Mouse (Mus musculus) R1 (cell line): ENCODE measurements around the gene Ankra2.

Source experiments
- DNase-seq: peaks from one replicate; pipeline ENCODE4 v3.0.0-alpha.2; 2018; ENCODE audit warnings: low read depth, low spot score

Ankra2 gene

DNA sequence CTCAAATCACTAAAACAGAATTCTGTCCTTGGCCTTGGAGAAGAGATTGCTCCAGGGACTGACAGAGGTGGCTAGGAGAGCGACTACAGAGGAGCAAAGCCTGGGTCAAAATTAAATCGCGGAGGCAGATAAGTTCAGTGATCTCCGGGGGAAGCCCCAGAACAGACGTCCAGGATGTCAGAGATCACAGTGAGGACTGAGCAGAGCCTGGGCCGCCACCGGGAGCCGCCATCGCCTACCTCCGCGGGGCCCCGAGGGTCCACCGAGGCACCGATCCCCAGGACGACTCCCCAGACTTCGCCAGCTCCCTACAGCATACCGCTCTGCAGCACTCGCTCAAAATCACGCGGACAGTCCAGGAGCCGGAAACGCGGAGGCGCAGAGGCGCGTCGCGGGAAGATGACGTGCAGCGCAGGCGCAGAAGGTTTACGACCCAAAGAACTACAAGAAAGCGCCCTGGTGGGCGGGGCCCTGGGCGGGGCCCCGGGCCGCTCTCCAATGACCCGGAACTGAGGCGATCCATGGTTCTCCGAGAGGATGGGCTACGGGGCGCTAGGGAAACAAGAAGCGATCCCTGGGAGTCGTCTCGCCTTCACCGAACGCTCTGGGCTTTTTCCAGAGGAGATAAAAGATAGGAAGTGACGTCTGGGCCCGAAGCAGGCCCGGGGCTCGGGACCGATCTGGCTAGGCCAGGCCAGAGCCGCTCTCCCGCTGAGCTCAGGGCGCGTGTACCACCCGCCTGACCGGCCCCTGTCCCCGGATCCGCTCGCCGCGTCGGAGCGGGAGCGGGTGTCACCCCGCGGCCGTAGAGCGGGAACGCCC is at the start of gene Ankra2, which contains the start of gene Utp15:
TSS of gene Ankra2 (plus strand) at position 439 of the 822 bp plus-strand sequence.
TSS of gene Utp15 (minus strand) at position 406 of the 822 bp plus-strand sequence.
- DNase-seq: peak; percentile 98

DNA sequence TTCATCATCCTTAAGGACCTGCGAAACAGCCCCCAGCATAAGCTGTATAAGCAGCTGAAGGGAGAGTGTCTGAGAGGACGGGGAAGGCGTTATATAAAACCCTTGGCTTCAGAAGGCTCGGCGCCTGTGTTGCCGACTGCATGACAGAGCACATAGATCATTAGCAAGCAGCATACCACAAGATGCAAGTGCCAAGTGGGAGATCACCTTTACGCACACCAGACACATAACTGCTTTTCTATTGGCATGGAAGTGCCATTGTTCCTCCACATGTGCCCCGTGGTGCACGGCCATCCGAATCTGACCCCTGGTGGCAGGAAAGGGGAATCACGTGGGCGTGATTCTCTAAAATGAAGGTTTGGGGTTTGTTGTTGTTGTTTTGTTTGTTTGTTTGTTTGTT is 40.0 kb upstream of the Ankra2 start:
- DNase-seq: peak; percentile 67

DNA sequence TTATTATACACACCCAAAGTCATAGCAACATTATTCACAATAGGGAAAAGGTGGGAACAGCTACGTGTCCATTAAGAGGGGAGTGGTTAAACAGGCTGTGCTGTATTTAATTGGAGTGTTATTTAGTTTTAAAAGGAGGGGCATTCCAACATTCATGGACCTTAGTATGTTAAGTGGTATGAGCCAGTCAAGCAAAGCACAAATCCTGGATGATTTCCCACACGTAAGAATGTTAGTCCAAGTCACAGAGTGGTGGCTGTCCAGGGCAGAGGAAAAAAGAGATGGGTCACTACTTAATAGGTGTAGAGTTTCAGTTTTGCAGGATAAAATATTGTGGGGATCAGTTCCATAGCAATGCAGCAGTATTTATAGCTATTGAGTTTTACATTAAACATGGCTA is 36.6 kb upstream of the Ankra2 start:
- DNase-seq: no peak

DNA sequence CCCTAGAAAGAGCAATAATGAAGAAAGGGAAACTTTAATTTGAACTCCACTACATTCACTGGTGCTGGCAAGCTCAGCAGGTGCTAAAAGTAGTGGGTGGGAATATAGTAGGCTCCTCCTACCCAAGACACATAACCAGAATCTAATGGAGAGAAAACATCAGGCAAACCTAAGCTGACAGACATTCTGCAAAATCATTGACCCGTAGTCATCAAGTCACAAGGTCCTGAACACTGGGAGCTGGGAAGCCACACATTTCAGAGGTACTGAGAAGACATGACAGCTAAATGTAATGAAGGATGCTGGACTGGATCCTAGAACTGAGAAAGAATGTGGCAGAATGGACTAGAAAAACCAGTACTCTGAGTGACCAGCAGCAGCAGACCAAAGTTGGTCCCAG is 32.4 kb upstream of the Ankra2 start:
- no peak for DNase-seq

DNA sequence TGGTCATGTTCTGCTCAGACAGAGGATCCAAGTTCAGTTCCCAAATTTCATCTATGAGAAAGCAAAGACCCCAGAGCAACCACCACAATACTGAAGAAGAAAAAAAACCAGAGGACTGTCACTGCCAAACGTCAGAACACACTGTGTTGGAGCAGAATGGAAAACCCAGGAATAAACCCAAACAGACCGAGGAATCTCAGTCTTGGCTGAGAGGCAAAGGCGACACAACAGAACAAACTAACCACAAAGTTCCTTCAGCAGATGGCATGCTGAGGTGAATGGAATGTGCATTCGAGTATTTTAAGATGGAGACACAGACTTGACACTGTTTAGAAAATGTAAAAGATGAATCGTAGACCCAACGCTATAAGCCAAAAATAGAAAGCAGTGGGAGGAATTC is 27.4 kb upstream of the Ankra2 start:
- DNase-seq: no peak

DNA sequence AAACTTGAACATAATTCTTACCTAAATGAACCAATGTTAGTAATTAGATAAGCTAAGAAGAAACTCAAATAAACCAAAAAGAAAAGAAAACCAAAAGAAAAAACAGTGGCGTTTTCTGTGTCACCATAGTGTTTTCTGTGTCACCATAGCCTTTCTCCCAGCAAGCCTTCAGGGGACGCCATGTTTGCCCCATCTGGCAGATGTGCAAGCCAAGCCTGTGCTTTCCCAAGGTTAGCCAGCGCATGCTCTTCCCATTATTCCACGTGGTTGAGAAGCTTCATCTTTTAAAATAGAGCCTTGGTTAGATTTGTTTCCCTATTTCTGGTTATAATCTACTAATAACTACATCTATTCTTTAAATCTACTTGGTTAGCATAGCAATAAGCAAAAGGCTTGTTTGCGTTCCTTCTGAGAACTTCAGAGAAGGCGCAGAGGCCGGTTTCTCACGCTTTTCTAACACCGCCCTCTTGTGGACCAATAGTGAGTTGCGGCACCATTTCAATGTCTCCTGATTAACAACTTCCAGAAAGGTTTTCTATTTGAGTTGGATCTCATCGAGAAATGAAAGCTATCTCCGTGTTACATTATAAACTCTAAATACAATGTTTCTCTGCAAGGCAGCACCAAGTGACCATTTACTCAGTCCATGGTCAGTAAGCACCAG is 22.8 kb upstream of the Ankra2 start:
- peak; percentile 75 for DNase-seq

DNA sequence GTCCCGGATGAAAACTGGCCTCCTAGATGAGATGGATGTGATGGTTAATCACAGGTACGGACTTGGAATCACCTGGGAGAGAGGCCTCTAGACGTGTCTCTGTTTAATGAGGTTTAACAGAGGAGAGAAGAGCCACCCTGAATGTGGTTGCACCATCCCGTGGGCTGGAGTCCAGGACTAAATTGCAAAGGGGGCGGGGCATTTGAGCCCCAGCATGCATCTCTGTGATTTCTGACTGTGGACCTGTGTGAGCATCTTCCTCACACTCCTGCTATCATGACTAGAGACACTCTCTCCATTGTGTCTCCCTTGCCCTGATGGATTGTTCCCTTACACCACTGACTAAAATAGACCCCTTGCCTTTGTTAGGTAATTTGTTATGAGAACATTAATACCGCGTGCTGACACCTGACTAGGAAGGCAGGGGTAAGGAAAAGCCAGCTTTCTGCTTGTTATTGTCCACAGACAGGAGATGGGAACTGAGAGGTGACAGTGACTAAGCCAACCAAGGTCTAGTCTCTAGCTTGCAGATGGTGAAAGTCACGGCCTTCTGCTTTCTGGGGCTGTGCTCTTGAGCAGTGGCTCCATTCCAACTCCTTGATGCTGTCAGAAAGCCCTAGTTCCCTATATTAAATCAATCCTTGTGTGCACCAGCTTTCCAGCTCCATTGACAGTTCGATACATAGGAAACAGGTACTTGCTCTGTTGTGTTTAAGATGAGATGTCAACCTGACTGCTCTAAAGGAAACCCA is 21.2 kb upstream of the Ankra2 start:
- DNase-seq: no peak

DNA sequence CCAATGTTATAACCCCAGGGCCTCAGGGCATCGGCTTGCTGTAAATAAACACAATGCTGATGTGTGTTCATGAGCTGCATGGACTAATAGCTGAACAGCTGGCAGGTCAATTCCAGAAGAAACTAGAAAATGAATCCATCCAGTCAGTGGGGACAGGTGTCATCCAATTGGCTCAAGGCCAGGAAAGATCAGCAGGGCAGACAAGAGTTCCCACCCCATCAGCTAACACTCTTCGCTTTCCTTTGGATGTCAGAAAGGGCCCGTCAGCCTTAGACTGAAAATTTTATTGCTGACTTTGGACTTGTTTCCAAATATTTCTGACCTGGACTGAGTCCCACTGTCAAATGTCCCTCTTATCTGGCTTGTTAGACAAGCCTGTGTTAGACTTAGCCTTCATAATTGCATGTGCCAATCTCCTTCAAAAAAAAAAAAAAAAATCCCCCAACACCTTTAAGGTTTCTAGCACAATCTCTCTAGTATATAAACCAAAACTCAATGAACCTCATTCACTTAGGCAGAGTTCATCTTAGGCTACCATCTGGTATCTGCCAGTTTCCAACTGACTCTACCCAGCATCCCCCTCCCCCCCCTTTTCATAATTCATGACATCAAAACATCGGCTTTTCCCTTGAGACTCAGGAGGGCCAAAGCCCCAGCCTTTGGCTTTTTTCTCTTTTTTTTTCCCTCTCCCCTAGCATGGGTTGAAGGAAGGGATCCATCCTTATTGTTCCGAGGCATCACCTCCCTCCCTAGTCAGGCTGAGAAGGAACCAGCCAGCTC is 18.1 kb upstream of the Ankra2 start:
- no peak for DNase-seq

DNA sequence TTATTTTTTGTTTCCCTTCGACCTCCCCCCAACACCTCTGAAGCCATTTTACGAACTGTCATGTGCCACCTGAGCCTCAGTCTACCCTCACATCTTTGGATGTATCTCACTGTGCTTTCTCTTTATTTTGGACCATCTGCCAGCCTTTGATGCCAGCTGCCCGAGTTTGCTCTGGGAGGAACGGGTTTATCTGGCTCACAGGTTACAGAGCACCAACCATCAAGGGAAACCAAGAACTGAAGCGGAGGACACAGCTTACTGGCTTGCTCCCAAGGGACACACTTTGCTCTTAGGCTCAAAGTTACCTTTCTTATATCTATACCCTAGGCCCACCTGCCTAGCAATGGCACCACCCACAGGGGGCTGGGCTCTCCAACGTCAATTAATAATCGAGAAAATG is 17.5 kb upstream of the Ankra2 start:
- DNase-seq: no peak

DNA sequence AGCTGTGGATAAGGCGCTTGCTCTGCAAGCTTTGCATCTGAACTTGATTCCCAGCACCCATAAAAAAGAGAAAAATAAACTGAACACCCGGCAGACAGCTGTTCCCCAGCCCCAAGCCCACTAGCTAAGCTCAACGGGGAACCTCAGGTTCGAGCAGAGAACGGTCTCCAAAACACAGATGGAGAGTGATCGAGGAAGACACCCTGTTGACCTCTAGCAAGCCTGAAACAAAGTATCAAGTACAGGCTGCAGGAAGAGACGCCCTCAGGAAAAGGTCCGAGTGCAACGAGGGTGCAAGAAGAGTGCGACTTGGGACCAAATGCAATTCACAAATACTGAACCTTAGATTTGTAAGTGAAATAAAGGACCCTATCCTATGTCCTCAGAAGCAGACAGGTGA is 13.3 kb upstream of the Ankra2 start:
- no peak for DNase-seq

DNA sequence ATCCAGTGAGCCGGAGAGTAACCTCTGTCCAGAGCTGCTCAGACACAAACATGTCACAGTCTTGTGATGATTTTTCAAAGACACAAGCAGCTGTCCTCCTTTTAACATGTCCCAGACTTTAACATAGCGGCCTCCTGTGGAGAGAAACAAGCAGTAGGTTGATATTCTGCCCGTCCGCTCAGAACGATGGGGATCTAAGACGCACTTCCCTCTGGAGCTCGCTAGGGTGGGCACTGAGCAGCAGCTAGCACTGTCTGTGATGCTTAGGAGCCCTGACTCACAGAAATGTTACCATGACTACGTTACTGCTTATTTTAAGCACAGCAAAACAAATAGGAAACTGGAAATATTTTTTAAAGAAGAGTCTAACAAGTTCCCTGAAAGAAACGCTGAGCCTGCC is 8.0 kb upstream of the Ankra2 start:
- DNase-seq: peak; percentile 79

DNA sequence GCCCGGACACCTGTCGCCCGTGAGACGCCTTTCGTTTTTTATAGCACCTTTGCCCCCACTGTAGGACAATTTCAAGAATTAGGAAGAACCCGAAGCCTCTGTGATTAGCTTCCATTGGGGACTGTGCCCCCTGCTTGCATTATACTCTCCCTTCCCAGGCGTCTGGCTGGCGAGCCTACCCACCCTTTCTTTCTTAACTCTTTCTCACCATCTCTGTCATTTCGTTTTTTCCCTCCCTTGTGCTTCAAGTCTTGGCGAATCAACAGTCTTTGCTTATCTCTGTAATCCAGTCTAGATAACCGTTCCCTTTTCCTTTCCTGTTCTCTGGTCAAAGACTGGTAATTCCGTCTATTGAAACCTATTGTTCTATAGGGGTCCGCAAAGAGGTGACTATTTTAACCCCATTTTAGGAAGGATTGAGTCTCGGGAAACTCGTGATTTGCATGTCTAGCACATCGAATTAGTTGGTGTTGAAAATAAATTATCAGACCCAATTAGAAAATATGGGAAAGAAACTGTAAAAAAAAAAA is 649 bp downstream of the Ankra2 start:
- peak; percentile 44 for DNase-seq

DNA sequence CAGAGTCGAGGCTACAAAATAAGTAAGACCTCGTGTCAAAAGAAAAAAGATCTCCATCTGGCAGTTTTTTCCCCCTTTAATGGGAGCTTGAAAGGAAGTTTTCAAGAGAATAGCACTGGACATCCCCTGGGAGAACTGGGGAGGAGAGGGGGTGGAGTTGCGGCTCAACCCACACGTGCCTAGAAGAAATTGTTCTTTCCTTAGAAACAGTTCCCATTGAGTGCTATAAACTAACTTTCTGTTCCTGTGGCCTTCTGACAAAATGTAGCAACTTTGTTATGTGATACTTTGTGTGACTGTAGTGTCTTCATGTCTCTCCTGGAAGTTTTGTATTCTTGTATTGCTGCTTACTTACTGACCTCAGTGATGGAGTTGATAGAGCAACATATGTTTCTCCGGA is 1.2 kb downstream of the Ankra2 start:
- no peak for DNase-seq

DNA sequence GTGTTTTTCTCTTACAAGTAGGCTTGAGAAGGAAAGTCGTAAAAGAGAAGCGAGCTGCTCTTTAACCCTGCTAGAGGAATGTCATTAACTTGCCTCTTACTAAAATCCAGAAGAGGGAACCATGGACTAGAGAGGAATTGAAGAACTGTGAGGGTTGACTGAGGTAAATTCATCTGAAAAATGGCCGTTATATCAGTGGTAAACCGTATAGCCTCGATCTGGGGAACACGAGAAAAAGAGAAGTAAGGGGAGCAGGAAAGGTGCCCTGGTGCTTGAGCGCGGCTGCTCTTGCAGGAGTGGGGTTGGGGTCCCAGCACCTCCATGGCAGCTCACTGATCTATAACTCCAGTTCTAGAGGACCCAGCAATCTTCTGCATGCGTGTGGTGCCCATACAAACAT is 11.1 kb downstream of the Ankra2 start:
- no peak for DNase-seq

DNA sequence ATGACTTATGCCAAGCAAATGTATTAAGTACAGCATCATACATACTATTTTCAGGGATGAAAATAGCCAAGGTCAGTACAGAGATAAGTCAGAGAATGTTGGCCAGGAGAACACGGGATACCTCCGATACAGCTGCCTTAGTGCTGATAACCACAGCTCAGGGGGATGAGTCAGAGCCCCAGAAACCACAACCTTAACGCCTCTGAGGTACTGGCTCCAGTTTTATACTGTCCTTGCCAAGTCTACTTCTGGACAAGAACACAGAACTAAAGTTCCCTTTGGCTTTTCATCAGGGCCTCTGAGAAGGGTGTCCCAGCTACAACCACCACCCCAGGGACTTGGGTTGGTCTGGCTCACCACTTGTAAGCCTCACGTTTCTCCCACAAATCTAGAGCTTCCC is 12.8 kb downstream of the Ankra2 start:
- no peak for DNase-seq

DNA sequence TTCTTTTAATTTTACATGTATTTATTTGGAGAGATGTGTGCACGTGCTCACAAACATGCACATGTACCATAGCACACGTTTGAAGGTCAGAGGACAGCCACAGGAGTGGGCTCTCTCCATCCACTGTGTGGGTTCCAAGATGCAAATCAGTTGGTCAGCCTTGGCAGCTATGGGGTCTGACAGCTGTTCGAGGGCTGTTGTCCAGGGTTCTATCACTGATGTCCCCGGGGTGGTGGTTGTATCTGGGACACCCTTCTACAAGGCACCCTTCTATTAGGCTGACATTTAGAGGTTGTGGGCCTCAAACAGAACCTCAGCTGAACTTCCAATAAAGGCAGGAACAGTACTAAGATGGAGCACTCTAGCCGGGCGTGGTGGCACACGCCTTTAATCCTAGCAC is 13.4 kb downstream of the Ankra2 start:
- DNase-seq: no peak

DNA sequence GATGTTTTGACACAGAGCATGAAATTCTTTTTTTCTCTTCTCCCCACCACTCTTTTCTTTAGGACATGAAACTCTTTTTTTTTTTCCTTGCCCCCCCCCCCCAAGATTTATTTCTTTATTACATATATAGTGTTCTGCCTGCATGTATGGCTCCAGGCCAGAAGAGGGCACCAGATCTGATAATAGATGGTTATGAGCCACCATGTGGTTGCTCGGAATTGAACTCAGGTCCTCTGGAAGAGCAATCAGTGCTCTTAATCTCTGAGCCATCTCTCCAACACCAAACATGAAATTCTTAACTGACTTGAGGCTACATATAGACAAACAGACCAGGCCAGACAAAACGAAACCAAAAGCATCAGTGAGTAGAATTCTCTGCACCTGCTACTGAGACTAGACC is 14.6 kb downstream of the Ankra2 start:
- DNase-seq: peak; percentile 18

DNA sequence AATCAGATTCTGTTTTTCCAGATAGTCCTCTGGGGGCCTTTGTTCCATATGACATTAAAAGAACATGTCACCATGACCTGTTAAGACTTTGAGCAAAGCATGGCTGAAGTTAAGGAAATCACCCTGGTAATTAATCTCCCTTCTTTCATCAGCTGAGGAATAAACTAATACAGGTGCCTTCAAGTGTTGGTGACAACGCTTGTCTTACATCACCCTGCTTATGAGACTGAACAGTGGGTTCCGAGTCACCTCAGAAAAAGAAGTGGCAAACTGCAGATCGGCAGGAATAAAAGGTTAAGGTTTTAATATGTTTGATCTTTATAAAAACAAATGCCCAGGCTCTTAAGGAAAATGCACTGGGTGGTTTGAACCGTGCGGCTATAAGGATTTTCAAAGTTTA is 16.8 kb downstream of the Ankra2 start, which contains the start of gene Gm21976:
TSS of gene Gm21976 (plus strand) at position 202 of the 400 bp plus-strand sequence.
- no peak for DNase-seq

DNA sequence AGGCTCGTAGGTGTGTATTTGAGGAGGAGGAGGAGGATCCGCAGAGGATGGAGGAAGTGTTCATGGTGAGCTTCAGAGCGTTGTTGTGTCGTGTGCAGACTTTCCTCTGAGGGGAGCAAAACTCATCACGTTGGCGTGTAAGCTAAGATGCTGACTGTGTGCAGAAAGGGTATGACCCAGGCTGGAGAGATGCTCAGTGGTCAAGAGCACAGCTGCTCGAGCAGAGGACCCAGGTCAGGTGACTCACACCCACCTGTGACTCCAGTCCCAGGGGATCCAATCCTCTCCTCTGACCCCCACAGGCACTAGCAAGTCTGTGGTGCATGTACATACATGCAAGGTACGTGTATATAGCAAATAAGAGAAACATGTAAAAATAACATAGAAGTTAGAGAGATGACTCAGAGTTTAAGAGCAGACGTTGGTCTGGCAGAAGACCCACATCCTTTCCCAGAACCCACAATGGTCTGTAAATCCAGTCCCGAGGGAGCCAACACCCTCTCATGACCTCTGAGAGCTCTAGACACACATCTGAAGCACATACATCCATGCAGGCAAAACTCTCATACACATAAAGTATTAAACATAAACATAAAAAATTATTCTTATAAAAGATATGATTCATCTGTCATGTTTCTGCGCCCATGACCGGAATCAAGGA is 18.2 kb downstream of the Ankra2 start:
- DNase-seq: no peak

DNA sequence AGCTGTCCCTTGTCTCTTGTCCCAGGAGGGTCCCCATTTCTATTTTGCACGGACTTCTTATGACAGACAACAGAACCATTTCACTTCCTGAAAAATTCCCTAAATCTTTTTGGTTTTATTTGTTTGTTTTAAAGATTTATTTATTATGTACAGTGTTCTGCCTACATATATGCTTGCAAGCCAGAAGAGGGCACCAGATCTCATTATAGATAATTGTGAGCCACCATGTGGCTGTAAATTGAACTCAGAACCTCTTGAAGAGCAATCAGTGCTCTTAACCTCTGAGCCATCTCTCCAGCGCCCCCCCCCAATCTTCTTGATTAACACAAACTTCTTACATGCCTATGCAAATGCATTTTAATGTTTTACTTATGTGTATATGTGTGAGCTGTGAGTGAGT is 27.8 kb downstream of the Ankra2 start:
- peak; percentile 20 for DNase-seq

DNA sequence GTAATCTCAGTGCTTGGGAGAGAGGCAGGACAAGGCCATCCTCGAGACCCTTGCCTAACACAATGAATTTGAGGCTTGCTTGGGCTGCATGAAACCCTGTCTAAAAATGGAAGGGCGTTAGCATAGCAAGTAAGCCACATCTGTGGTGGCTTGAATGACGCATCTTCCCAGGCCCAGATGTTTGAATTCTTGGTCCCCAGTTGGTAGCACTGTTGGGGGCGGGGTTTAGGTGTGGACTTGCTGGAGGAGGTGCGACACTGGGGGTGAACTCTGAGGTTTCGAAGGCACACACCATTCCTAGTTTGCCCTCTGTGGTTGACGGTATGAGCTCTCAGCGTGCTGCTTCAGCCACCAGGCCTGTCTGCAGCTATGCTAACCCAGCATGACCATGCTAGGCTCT is 28.8 kb downstream of the Ankra2 start:
- DNase-seq: no peak
